Mouse (Mus musculus) naive thymus-derived CD4-positive, alpha-beta T cell, adult 2 months (primary cell): Measurements from ENCODE around the gene Txnrd2.

Experiments used
- DNase-seq: peaks from one replicate; pipeline ENCODE4 v3.0.0-alpha.2; 2011; ENCODE audit warnings: low read depth

Gene Txnrd2

GRCm38 (mm10) chr16:18393595-18393994 lies 32.6 kb upstream of the Txnrd2 start:
- no peak for DNase-seq

- no peak for DNase-seq
Observed at GRCm38 (mm10) chr16:18394056-18394455, 32.1 kb upstream of the Txnrd2 start.

- DNase-seq, result no peak
Observed at GRCm38 (mm10) chr16:18394777-18395619, 31.2 kb upstream of the Txnrd2 start.

- DNase-seq, result no peak
Observed at GRCm38 (mm10) chr16:18395620-18396036, 30.6 kb upstream of the Txnrd2 start.

- DNase-seq, result no peak
Observed at GRCm38 (mm10) chr16:18396201-18396600, 30.0 kb upstream of the Txnrd2 start.

- DNase-seq, result no peak
Observed at GRCm38 (mm10) chr16:18396791-18397621, 29.2 kb upstream of the Txnrd2 start.

- no peak for DNase-seq
Observed at GRCm38 (mm10) chr16:18400028-18400427, 26.2 kb upstream of the Txnrd2 start.

GRCm38 (mm10) chr16:18400472-18401216 lies 25.5 kb upstream of the Txnrd2 start:
- DNase-seq, result no peak

- DNase-seq, result no peak
Observed at GRCm38 (mm10) chr16:18403285-18403684, 22.9 kb upstream of the Txnrd2 start.

GRCm38 (mm10) chr16:18405091-18405854 lies 20.9 kb upstream of the Txnrd2 start:
- DNase-seq, result no peak

GRCm38 (mm10) chr16:18405876-18406275 lies 20.3 kb upstream of the Txnrd2 start:
- no peak for DNase-seq

GRCm38 (mm10) chr16:18406293-18406692 lies 19.9 kb upstream of the Txnrd2 start:
- peak; percentile 58 for DNase-seq

GRCm38 (mm10) chr16:18407912-18408311 lies 18.3 kb upstream of the Txnrd2 start:
- DNase-seq, result no peak

- DNase-seq, result no peak
Observed at GRCm38 (mm10) chr16:18409776-18410175, 16.4 kb upstream of the Txnrd2 start.

GRCm38 (mm10) chr16:18410418-18410817 lies 15.8 kb upstream of the Txnrd2 start:
- no peak for DNase-seq

GRCm38 (mm10) chr16:18411026-18411649 lies 15.0 kb upstream of the Txnrd2 start:
- DNase-seq, result no peak

GRCm38 (mm10) chr16:18411802-18412476 lies 14.2 kb upstream of the Txnrd2 start:
- DNase-seq, result no peak

GRCm38 (mm10) chr16:18413032-18413816 lies 13.0 kb upstream of the Txnrd2 start:
- DNase-seq, result no peak

GRCm38 (mm10) chr16:18416094-18416761 lies 10.0 kb upstream of the Txnrd2 start:
- DNase-seq, result peak; percentile 48
